Mouse (Mus musculus) macrophage (primary cell): Measurements from ENCODE around the gene Cd59a. TPM values are rescaled to one million over a fixed set of nuclear protein-coding genes. Genes with fewer than 3 reads are reported as not detected.
"Not testable (repeated sequence)": the region's sequence is repeated elsewhere in the genome, so short reads cannot be mapped to it uniquely, and the experiment has no call there.

ENCODE experiments used
- H3K27ac ChIP-seq: fragments of 350-480 bp; formaldehyde crosslinking; 2 replicates; pipeline ENCODE4 v1.9.0; 2021
- H3K36me3 ChIP-seq: fragments of 350-480 bp; formaldehyde crosslinking; 2 replicates; pipeline ENCODE4 v1.9.0; 2021; ENCODE audit errors: inconsistent target
- H3K4me3 ChIP-seq: fragments of 350-480 bp; formaldehyde crosslinking; 2 replicates; pipeline ENCODE4 v1.9.0; 2021; ENCODE audit errors: inconsistent target
- H3K79me2 ChIP-seq: fragments of 350-480 bp; formaldehyde crosslinking; 2 replicates; pipeline ENCODE4 v1.9.0; 2021; ENCODE audit errors: inconsistent target
- WGBS: methylation state at CpG from one replicate; pipeline ENCODE4 v1.1.7; 2026; ENCODE audit warnings: inconsistent platforms; ENCODE audit not compliant: missing documents; 5-methylcytosine and 5-hydroxymethylcytosine counted together
- polyA plus RNA-seq: library from polyadenylated mRNA; stranded (reverse); fragments of 250-400 nt; gene quantifications from 3 replicates; pipeline ENCODE4 v1.2.4, GENCODE M21; 2018; ENCODE audit warnings: inconsistent platforms
- total RNA-seq, 78 experiments: library from RNA; depleted of rRNA; stranded (reverse); fragments of 250-400 nt; gene quantifications; 1 replicate in 9 of 78; 2 replicates in 24 of 78; 3 replicates in 43 of 78; 4 replicates in 2 of 78; pipeline ENCODE4 v1.2.4; 2018; ENCODE audit warnings: inconsistent platforms in 56 of 78

Gene Cd59a
- total RNA-seq (2018; cell fraction: chromatin; rRNA removed), result 1 to 10 TPM in 9 of 26 experiments, under 1 TPM in 13, not detected in 4; 0.45 to 3.1 (median 0.98) TPM
- total RNA-seq (2018; cell fraction: cytosol; rRNA removed), result 1 to 10 TPM; 4.0 to 7.1 (median 5.2) TPM
- 1 to 10 TPM in 25 of 26 experiments, not detected in 1; 1.1 to 6.5 (median 2.5) TPM for total RNA-seq (2018; cell fraction: nucleus; rRNA removed)
- polyA plus RNA-seq, result 6.7 to 13.2 TPM (median 11.5 TPM) in 3 replicates

DNA sequence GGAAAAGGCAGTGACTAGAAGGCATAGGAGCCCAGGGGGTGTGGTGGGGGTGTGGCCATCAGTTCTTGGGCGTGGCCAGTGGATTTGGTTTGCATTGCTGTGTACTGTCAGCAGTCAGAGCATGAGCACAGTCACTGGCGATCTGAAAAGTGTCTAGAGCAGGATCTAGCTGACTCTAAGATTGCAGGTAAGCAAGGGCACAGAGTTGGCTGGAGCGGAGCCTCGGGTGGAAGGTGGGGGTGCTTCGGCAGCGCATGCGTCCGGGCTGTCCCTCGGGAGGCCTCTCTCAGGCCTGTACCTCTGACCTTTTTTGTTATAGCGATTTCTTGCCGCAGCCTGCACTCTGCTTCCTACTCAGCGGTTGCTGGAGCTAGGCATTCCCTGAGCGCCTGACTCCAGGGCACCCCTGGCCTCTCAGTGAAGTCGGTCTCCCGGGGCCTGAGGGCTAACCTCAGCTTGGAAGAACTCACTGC lies at the start of gene Cd59a:
Gene Cd59a, plus strand, starts transcription at position 61 of the 473 bp plus-strand sequence.
- Histone ChIP-seq H3K27ac (no peak within 1 kb of the TSS), H3K36me3 (no peaks in the 10 kb centered on the region), H3K4me3 (peak within 1 kb of the TSS; percentile 39), H3K79me2 (no peaks in the 10 kb centered on the region)
- whole genome bisulfite sequencing, result 18% methylated on average over 13 of the region's 15 CpGs

- Histone ChIP-seq H3K4me3 (no peak overlapping the region), H3K27ac (no peak overlapping the region), H3K79me2 (no peaks in the 10 kb centered on the region), H3K36me3 (peaks cover 56% of the 10 kb centered on the region)
- WGBS, result 83% methylated on average over 1 of the region's 1 CpGs
These were observed 37.2 kb upstream of the Cd59a start for GRCm38 (mm10) chr2:104058381-104058780.

DNA sequence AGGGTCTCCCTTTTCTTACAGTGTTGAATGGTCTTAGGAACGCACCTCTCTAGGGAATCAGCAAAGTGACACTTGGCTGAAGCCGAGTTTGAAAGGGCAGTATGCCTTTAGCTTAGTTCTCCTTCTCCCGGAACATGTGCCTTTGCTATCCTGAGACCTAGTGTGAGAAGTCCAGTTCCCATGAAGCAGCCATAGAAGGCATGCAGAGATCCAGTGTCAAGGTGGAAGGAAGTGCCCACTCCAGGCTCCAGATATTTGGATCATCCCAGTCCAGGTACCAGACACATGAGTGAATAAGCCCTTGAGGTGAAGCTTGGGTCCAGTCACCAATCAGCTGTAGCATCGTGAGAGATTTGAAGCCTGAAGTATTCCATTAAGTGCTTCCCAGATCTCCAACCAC lies 36.6 kb upstream of the Cd59a start:
- H3K36me3 ChIP-seq, result peaks cover 51% of the 10 kb centered on the region

GRCm38 (mm10) chr2:104059786-104060185 lies 35.8 kb upstream of the Cd59a start:
- WGBS, result 95% methylated on average over 10 of the region's 10 CpGs
- Histone ChIP-seq H3K79me2 (no peaks in the 10 kb centered on the region), H3K4me3 (no peak overlapping the region), H3K36me3 (peaks cover 42% of the 10 kb centered on the region), H3K27ac (no peak overlapping the region)

More for the DNA sequence above, 36.6 kb upstream of the Cd59a start:
- H3K4me3 ChIP-seq, result no peak overlapping the region
- no peaks in the 10 kb centered on the region for H3K79me2 ChIP-seq
- H3K27ac ChIP-seq, result no peak overlapping the region
- WGBS, result 93% methylated on average over 4 of the region's 4 CpGs

DNA sequence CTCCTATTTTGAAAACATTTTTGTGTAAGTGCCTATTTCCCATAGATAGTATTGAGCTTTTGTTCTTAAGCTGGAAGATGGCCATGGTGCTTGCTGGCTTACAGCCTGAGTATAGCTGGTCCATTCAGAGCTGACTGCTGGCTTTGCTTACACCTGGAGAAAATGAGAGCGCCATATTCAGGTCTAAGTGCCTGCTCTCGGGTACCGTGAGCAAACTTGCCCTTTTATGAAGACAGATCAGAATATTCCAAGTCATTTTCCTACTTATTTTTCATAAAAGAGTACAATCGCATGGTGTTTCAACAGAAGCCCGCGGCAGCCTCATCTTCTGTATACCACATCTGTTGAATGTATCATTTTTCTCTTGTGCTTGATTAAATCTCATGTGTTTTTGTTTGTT lies 34.6 kb upstream of the Cd59a start:
- H3K4me3 ChIP-seq, result no peak overlapping the region
- H3K79me2 ChIP-seq, result no peaks in the 10 kb centered on the region
- H3K27ac ChIP-seq, result no peak overlapping the region
- 95% methylated on average over 6 of the region's 6 CpGs for WGBS
- H3K36me3 ChIP-seq, result peaks cover 31% of the 10 kb centered on the region

DNA sequence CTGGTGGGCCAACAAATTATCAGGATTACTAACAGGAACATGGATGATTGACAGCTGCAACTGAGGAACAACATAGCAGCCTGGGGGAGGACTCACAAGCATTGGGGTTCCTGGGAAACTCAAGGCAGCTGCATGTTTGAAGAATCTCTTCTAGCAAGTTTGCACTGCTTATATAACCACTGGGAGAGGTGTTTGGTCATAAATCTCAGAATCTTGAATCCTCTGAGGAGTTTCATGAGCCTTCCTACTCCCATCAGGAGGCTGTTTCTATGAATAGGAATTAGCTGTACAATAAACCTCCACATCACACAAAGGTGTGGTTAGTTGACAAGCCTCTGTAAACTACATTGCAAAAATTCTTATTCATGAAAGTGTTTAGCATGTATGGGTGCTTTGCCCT lies 32.9 kb upstream of the Cd59a start:
- Histone ChIP-seq H3K4me3 (no peak overlapping the region), H3K27ac (no peak overlapping the region), H3K36me3 (peaks cover 31% of the 10 kb centered on the region), H3K79me2 (no peaks in the 10 kb centered on the region)

DNA sequence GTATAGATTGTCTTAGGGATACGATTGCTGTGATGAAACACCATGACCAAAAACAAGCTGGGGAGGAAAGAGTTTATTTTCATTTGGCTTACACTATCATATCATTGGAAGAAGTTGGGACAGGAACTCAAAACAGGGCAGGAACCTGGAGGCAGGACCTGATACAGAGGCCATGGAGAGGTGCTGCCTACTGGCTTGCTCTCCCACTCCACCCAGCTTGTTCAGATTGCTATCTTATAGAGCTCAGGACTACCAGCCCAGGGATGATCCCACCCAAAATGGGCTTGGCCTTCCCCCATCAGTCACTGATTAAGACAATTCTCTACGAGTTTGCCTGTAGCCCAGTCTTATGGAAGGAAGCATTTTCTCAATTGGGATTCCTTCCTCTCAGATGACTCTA lies 31.4 kb upstream of the Cd59a start:
- Histone ChIP-seq H3K27ac (no peak overlapping the region), H3K79me2 (no peaks in the 10 kb centered on the region)
- 84% methylated on average over 2 of the region's 2 CpGs for WGBS

DNA sequence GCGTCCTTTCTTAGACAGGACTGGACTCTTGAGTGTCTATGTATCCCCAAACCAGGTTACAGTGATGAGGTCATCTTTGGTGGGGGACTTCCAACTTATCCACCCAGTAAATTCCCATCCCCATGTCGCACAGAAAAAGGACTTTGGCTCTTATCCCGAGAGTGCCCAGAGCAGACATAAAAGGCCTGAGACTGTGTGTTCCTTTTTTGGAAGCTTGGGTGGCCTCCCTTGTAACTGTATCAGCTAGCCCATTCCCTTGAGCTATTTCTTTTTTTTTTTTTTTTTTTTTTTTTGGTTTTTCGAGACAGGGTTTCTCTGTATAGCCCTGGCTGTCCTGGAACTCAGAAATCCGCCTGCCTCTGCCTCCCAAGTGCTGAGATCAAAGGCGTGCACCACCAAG lies 30.1 kb upstream of the Cd59a start, which contains the start of gene Gm10912:
Gene Gm10912, plus strand, starts transcription at position 301 of the 400 bp plus-strand sequence.
- not testable (repeated sequence) for H3K36me3 ChIP-seq, H3K27ac ChIP-seq, H3K4me3 ChIP-seq, H3K79me2 ChIP-seq
- WGBS, result 93% methylated on average over 5 of the region's 6 CpGs

More for the DNA sequence above, 31.4 kb upstream of the Cd59a start:
- Histone ChIP-seq H3K36me3 (peaks cover 21% of the 10 kb centered on the region), H3K4me3 (no peak overlapping the region)

DNA sequence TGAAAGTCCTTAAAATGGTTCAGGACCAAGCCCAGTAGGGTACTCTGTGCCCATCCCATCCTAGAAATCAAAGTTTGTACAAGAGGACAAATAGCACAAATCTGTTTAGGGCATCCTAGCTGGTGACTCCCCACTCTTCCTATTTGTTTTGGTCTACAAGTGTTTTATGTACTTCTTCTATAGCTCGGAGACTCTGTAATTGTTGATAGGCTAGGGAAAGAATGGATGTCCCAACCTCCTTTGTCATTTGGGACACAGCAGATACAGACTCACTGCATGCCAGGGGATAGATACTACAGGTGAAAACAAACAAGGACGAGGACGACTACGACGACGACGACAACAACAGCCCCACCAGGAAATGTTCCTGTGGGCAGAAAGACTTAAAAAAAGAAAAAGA lies 27.2 kb upstream of the Cd59a start, which contains the start of gene Gm10799:
Gene Gm10799, minus strand, starts transcription at position 101 of the 400 bp plus-strand sequence.
- 21% methylated on average over 7 of the region's 7 CpGs for WGBS
- not testable (repeated sequence) for H3K27ac ChIP-seq, H3K4me3 ChIP-seq, H3K79me2 ChIP-seq, H3K36me3 ChIP-seq

DNA sequence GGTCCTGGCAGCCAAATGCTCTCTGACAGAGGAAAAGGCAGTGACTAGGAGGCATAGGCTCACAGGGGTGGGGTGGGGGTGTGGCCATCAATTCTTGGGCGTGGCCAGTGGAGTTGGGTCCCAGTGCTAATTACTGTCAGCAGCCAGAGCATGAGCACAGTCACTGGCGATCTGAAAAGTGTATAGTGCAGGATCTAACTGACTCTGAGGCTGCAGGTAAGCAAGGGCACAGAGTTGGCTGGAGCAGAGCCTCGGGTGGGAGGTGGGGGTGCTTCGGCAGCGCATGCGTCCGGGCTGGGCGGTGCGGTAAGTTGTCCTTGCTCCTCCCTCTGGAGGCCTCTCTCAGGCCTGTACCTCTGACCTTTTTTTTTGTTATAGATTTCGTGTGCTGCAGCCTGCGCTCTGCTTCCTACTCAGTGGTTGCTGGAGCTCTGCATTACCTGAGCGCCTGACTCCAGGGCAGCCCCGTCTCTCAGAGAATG lies 25.9 kb upstream of the Cd59a start, which contains the start of gene Cd59b:
Gene Cd59b, plus strand, starts transcription at position 146 of the 482 bp plus-strand sequence.
- no peaks in the 10 kb centered on the region for H3K79me2 ChIP-seq
- H3K36me3 ChIP-seq, result no peaks in the 10 kb centered on the region
- H3K27ac ChIP-seq, result no peak within 1 kb of the TSS
- H3K4me3 ChIP-seq, result peak within 1 kb of the TSS; percentile 27; the same call in 1 of the 2 replicates
- WGBS, result 12% methylated on average over 13 of the region's 13 CpGs

DNA sequence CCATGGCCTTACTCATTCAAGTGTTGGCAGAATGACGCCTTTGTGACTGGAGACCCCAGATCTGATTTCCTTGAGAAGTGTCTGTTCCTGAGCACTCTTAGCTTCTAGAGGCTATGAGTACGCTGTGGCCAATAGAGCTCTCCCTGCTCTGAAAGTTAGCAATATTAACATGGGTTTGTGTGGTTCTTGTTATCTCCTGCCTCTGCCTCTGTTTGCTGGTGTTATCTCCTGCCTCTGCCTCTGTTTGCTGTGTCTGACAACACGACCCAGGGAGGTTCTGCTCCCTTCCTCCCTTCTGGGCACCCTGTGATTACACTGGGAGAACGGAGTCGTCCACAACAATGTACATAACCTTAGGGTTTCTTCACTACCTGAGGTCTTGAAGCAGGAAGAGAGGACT lies 17.3 kb upstream of the Cd59a start:
- H3K4me3 ChIP-seq, H3K27ac ChIP-seq, H3K79me2 ChIP-seq, H3K36me3 ChIP-seq: not testable (repeated sequence)
- 84% methylated on average over 3 of the region's 5 CpGs for WGBS

- no CpG with 5 or more reads among the region's 1 CpGs for WGBS
- not testable (repeated sequence) for H3K36me3 ChIP-seq, H3K27ac ChIP-seq, H3K79me2 ChIP-seq, H3K4me3 ChIP-seq
These were observed 14.1 kb upstream of the Cd59a start for GRCm38 (mm10) chr2:104081436-104082050.

DNA sequence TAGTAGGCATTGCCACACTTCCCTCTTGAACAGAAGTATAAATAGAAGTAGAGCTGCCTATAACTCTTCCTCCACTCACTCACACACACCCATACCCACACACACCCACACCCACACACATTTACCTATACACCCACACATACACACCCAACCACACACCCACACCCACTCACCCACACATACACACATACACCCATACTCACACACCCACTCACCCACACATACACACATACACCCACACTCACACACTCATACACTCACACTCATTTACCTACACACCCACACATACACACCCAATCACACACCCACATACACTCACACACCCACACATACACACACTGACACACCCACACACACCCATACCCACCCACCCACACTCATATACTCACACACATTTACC lies 13.1 kb upstream of the Cd59a start:
- no peaks in the 10 kb centered on the region for H3K79me2 ChIP-seq
- H3K36me3 ChIP-seq, result no peaks in the 10 kb centered on the region
- no peak overlapping the region for H3K27ac ChIP-seq

DNA sequence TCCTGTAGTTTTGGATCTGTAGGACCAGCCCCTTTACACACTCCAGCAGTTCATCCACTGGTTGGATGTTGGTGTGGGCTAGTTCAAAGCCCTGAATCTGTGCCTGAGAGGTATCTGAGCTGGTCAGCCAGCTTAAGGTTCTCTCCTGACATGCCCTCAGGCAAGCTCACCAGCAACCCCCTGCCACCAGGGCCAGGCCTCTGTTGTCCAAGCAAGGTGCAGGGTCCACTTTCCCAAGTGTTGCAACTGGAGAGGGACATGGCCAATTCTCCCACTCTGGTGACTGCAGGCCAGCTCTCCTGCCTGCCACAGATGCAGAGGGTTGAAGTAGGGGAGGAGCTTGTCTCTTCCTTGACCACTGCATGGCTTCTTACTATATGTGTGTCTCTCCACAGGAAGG lies 11.6 kb upstream of the Cd59a start:
- not testable (repeated sequence) for H3K79me2 ChIP-seq, H3K27ac ChIP-seq, H3K36me3 ChIP-seq, H3K4me3 ChIP-seq

More for the DNA sequence above, 13.1 kb upstream of the Cd59a start:
- no peak overlapping the region for H3K4me3 ChIP-seq

- no CpG with 5 or more reads among the region's 1 CpGs for WGBS
These were observed 8.0 kb upstream of the Cd59a start for GRCm38 (mm10) chr2:104087562-104087961.

More at GRCm38 (mm10) chr2:104087562-104087961, 8.0 kb upstream of the Cd59a start:
- H3K36me3 ChIP-seq, H3K27ac ChIP-seq, H3K79me2 ChIP-seq, H3K4me3 ChIP-seq: not testable (repeated sequence)
